Mouse (Mus musculus) brain, adult 10 weeks (tissue): Measurements from ENCODE around the gene Uqcc2. TPM values are rescaled to one million over a fixed set of nuclear protein-coding genes. Genes with fewer than 3 reads are reported as not detected.

Experiments
- polyA plus RNA-seq: library from polyadenylated mRNA; stranded (reverse); fragments of 350-450 nt; fragmentation: Illumina TruSeq; extraction: RNeasy Lipid Tissue Mini Kit (QIAGEN cat#74804); gene quantifications from one replicate; pipeline ENCODE4 v1.2.3, GENCODE M21; 2015; ENCODE audit warnings: low read depth, low replicate concordance

The Uqcc2 gene
- polyA plus RNA-seq: 457 TPM

DNA sequence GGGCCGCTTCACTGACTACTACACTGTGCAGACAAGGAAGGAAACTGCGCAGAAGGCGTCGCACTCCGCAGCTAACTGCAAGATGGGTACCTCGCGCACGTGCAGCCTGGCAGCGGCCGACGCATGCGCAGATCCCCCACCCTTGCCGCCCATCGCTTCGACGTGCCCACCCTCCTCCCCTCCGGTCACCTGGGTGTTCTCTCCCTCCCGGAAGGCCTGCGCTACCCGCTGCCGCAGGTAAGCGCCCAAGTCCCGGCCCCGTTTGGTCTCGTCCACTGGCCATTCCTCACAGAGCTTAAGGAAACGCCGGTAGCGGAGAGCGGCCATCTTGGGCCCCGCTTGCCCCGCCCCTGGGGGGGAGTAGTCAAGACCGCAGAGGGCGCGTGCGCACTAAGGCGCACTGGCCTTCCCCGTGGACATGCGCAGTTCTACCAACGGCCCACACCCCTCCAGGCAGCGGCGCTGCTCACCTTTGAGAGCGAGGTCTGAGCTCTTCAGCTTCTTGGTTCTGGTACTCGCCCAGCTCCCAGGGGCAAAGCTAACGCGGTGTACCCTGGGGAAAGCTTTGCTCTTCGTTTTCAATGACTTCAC is at the start of gene Uqcc2:
Gene Uqcc2 (minus strand): TSS at position 366 of the 591 bp plus-strand sequence.

DNA sequence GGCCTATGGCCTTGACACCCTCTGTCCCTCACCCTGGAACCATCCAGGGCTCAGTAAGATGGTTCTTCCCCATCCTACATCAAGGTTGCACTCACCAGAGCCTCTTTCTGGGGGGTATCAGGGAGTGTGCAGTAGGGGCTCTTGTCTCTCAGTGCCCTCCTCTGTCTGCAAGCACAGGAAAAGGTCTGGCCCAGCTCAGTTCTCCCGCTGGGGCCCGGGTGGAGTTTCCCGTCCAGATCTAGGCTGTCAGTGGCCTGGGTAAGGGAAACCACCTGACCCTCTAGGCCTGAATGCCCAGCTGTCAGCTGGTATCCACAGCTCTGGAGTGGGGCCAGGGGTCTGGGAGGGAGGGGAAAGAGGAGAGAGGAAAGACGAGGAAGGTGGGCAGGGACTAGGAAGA is 33.8 kb upstream of the Uqcc2 start, which contains the start of gene Ip6k3:
Gene Ip6k3 (minus strand): TSS at position 251 of the 400 bp plus-strand sequence.

Other genes starting within 250 kb of the Uqcc2 start
- gene Kifc5b, start 216.8 kb downstream of the Uqcc2 start, polyA plus RNA-seq: 3.3 TPM
- gene Phf1, start 200.9 kb downstream of the Uqcc2 start, polyA plus RNA-seq: 39.3 TPM
- 127 TPM for gene Cuta, start 194.3 kb downstream of the Uqcc2 start, polyA plus RNA-seq
- 128 TPM for gene Syngap1, start 192.7 kb downstream of the Uqcc2 start, polyA plus RNA-seq
- 14.4 TPM for gene Zbtb9, start 160.7 kb downstream of the Uqcc2 start, polyA plus RNA-seq
- gene Bak1, start 104.9 kb downstream of the Uqcc2 start, polyA plus RNA-seq: 10.8 TPM
- 2.3 TPM for gene Itpr3, start 76.6 kb downstream of the Uqcc2 start, polyA plus RNA-seq
- gene Ip6k3, start 33.9 kb upstream of the Uqcc2 start, polyA plus RNA-seq: 0.80 TPM
- gene Lemd2, start 70.6 kb upstream of the Uqcc2 start, polyA plus RNA-seq: 29.3 TPM